Mouse (Mus musculus) lung, adult 10 weeks (tissue): ENCODE results near the gene Aldoart2. TPM values are rescaled to one million over a fixed set of nuclear protein-coding genes. Genes with fewer than 3 reads are reported as not detected.

Experiments used
- polyA plus RNA-seq: library from polyadenylated mRNA; stranded (reverse); fragments of 350-450 nt; fragmentation: Illumina TruSeq; extraction: RNeasy Lipid Tissue Mini Kit (QIAGEN cat#74804); gene quantifications from one replicate; pipeline ENCODE4 v1.2.3, GENCODE M21; 2014; ENCODE audit warnings: low read depth, low replicate concordance; ENCODE audit not compliant: insufficient read depth

Aldoart2 gene
- not detected for polyA plus RNA-seq

DNA sequence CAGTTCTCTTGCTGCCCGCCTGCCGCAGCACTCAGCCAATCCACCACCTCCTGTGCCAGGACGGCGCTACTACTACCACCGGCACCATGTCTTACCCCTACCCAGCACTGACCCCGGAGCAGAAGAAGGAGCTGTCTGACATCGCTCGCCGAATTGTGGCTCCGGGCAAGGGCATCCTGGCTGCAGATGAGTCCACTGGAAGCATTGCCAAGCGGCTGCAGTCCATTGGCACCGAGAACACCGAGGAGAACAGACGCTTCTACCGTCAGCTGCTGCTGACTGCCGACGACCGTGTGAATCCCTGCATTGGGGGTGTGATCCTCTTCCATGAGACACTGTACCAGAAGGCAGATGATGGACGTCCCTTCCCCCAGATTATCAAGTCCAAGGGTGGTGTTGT lies at the start of gene Aldoart2:
TSS of gene Aldoart2 (plus strand) at position 34 of the 400 bp plus-strand sequence.

GRCm38 (mm10) chr12:55598887-55599561 lies 34.0 kb downstream of the Aldoart2 start, which contains the start of gene Insm2:
Gene Insm2 (plus strand): TSS chr12:55599427.

Other genes starting within 250 kb of the Aldoart2 start
- gene Psma6, start 181.0 kb upstream of the Aldoart2 start, polyA plus RNA-seq: 234 TPM
- gene Nfkbia, start 72.6 kb upstream of the Aldoart2 start, polyA plus RNA-seq: 129 TPM
- not detected for gene Insm2, start 34.2 kb downstream of the Aldoart2 start, polyA plus RNA-seq